Mouse (Mus musculus): Measurements from ENCODE around the gene Bms1. TPM values are rescaled to one million over a fixed set of nuclear protein-coding genes. Genes with fewer than 3 reads are reported as not detected.

Bms1 gene
- polyA plus RNA-seq, 1 experiment from 2014 or later = 29.9 TPM

- H3K36me3 ChIP-seq = no peaks in the 10 kb centered on the region
- no peaks in the 10 kb centered on the region for H3K4me1 ChIP-seq (replicated peaks)
- H3K4me2 ChIP-seq (replicated peaks) = no peak overlapping the region
- H3K4me3 ChIP-seq (replicated peaks) = no peak overlapping the region
- WGBS = 71% methylated on average over 3 of the region's 3 CpGs
- no peak overlapping the region for H3K9ac ChIP-seq
- H3K9me3 ChIP-seq = no peaks in the 10 kb centered on the region
- no peak for ATAC-seq
- no peak overlapping the region for H3K27ac ChIP-seq
- H3K27me3 ChIP-seq (replicated peaks) = no peaks in the 10 kb centered on the region
These were observed 71.1 kb downstream of the Bms1 start for GRCm38 (mm10) chr6:118348186-118348585.

GRCm38 (mm10) chr6:118347291-118347690, 72.0 kb downstream of the Bms1 start:
- Histone ChIP-seq H3K9ac (no peak overlapping the region), H3K9me3 (no peaks in the 10 kb centered on the region), H3K4me1 (replicated peaks) (no peaks in the 10 kb centered on the region), H3K27ac (no peak overlapping the region), H3K4me3 (replicated peaks) (no peak overlapping the region), H3K27me3 (replicated peaks) (no peaks in the 10 kb centered on the region), H3K4me2 (replicated peaks) (no peak overlapping the region), H3K36me3 (no peaks in the 10 kb centered on the region)
- WGBS = 87% methylated on average over 8 of the region's 8 CpGs
- no peak for ATAC-seq

GRCm38 (mm10) chr6:118341861-118342485, 77.3 kb downstream of the Bms1 start:
- ATAC-seq = no peak
- Histone ChIP-seq H3K27me3 (replicated peaks) (no peaks in the 10 kb centered on the region), H3K9ac (no peak overlapping the region), H3K4me2 (replicated peaks) (no peak overlapping the region), H3K4me1 (replicated peaks) (peaks cover 2% of the 10 kb centered on the region), H3K4me3 (replicated peaks) (no peak overlapping the region), H3K36me3 (no peaks in the 10 kb centered on the region), H3K27ac (no peak overlapping the region), H3K9me3 (no peaks in the 10 kb centered on the region)
- WGBS = 86% methylated on average over 11 of the region's 11 CpGs

GRCm38 (mm10) chr6:118337660-118338059, 81.6 kb downstream of the Bms1 start:
- Histone ChIP-seq H3K27me3 (replicated peaks) (no peaks in the 10 kb centered on the region), H3K4me2 (replicated peaks) (no peak overlapping the region), H3K9ac (no peak overlapping the region), H3K27ac (no peak overlapping the region), H3K4me3 (replicated peaks) (no peak overlapping the region), H3K36me3 (no peaks in the 10 kb centered on the region), H3K4me1 (replicated peaks) (peaks cover 4% of the 10 kb centered on the region), H3K9me3 (no peaks in the 10 kb centered on the region)
- ATAC-seq = no peak
- 85% methylated on average over 5 of the region's 5 CpGs for WGBS

- H3K4me1 ChIP-seq (replicated peaks) = peaks cover 4% of the 10 kb centered on the region
- H3K9ac ChIP-seq = no peak overlapping the region
- H3K4me2 ChIP-seq (replicated peaks) = no peak overlapping the region
- H3K27me3 ChIP-seq (replicated peaks) = no peaks in the 10 kb centered on the region
- H3K9me3 ChIP-seq = no peaks in the 10 kb centered on the region
- no peaks in the 10 kb centered on the region for H3K36me3 ChIP-seq
- no peak overlapping the region for H3K27ac ChIP-seq
- H3K4me3 ChIP-seq (replicated peaks) = no peak overlapping the region
- ATAC-seq = no peak
- 65% methylated on average over 14 of the region's 14 CpGs for WGBS
These were observed 82.5 kb downstream of the Bms1 start for GRCm38 (mm10) chr6:118336541-118337480.

GRCm38 (mm10) chr6:118335934-118336450, 83.3 kb downstream of the Bms1 start:
- H3K4me2 ChIP-seq (replicated peaks) = no peak overlapping the region

GRCm38 (mm10) chr6:118333861-118334260, 85.4 kb downstream of the Bms1 start:
- Histone ChIP-seq H3K4me3 (replicated peaks) (no peak overlapping the region), H3K4me2 (replicated peaks) (no peak overlapping the region), H3K9ac (no peak overlapping the region), H3K27ac (no peak overlapping the region), H3K36me3 (no peaks in the 10 kb centered on the region), H3K4me1 (replicated peaks) (peaks cover 4% of the 10 kb centered on the region), H3K9me3 (no peaks in the 10 kb centered on the region), H3K27me3 (replicated peaks) (no peaks in the 10 kb centered on the region)
- WGBS = 82% methylated on average over 9 of the region's 9 CpGs
- no peak for ATAC-seq

More at GRCm38 (mm10) chr6:118335934-118336450, 83.3 kb downstream of the Bms1 start:
- H3K27me3 ChIP-seq (replicated peaks) = no peaks in the 10 kb centered on the region
- ATAC-seq = no peak
- H3K9ac ChIP-seq = no peak overlapping the region
- no peaks in the 10 kb centered on the region for H3K36me3 ChIP-seq
- no peak overlapping the region for H3K27ac ChIP-seq
- no peaks in the 10 kb centered on the region for H3K9me3 ChIP-seq
- no peak overlapping the region for H3K4me3 ChIP-seq (replicated peaks)
- peaks cover 4% of the 10 kb centered on the region for H3K4me1 ChIP-seq (replicated peaks)
- WGBS = 58% methylated on average over 5 of the region's 5 CpGs

Other genes with a start within 250 kb of the Bms1 start
- gene Ret, start 221.8 kb downstream of the Bms1 start, polyA plus RNA-seq (2015; fragmentation: Nextera tagmentation; extraction: Ambion mirVana) = 14.7 and 16.7 TPM in 2 replicates
- gene Zfp248, start 36.1 kb upstream of the Bms1 start, polyA plus RNA-seq (2015; fragmentation: Nextera tagmentation; extraction: Ambion mirVana) = 5.0 and 5.3 TPM in 2 replicates
- 7.2 and 7.5 TPM in 2 replicates for gene Zfp9, start 59.8 kb upstream of the Bms1 start, polyA plus RNA-seq (2015; fragmentation: Nextera tagmentation; extraction: Ambion mirVana)
- 10.5 and 11.2 TPM in 2 replicates for gene Ankrd26, start 142.8 kb upstream of the Bms1 start, polyA plus RNA-seq (2015; fragmentation: Nextera tagmentation; extraction: Ambion mirVana)

Data from intestine, embryonic 15.5 days (tissue).